Mouse (Mus musculus) liver, embryonic 15.5 days (tissue): ENCODE measurements around the gene Mms19. TPM values are rescaled to one million over a fixed set of nuclear protein-coding genes. Genes with fewer than 3 reads are reported as not detected.
"Not testable (repeated sequence)": the region's sequence is repeated elsewhere in the genome, so short reads cannot be mapped to it uniquely, and the experiment has no call there.

ENCODE experiments used
- ATAC-seq: fragments of 200-750 bp; cut with Nextera tagmentation; 2 replicates; pipeline ENCODE4 v1.8.0; 2017; ENCODE audit warnings: moderate number of reproducible peaks, mild to moderate bottlenecking, moderate library complexity; ENCODE audit not compliant: insufficient read depth
- H3K27ac ChIP-seq: fragments of 300-500 bp; sonication (generic); replicated peaks from 2 replicates; pipeline ENCODE4 v1.5.1; 2015; ENCODE audit warnings: mild to moderate bottlenecking, inconsistent platforms
- H3K27me3 ChIP-seq: fragments of 300-500 bp; sonication (generic); 2 replicates; pipeline ENCODE4 v1.6.1; 2015; ENCODE audit warnings: mild to moderate bottlenecking, inconsistent platforms
- H3K36me3 ChIP-seq: fragments of 300-500 bp; sonication (generic); replicated peaks from 2 replicates; pipeline ENCODE4 v1.6.1; 2015; ENCODE audit warnings: moderate library complexity, mild to moderate bottlenecking, inconsistent platforms
- H3K4me1 ChIP-seq: fragments of 300-500 bp; sonication (generic); replicated peaks from 2 replicates; pipeline ENCODE4 v1.6.1; 2015; ENCODE audit warnings: inconsistent platforms
- H3K4me2 ChIP-seq: fragments of 300-500 bp; sonication (generic); 2 replicates; pipeline ENCODE4 v1.6.1; 2015; ENCODE audit warnings: moderate library complexity, mild to moderate bottlenecking, inconsistent platforms
- H3K4me3 ChIP-seq: fragments of 300-500 bp; sonication (generic); replicated peaks from 2 replicates; pipeline ENCODE4 v1.5.1; 2015; ENCODE audit warnings: mild to moderate bottlenecking, inconsistent platforms
- H3K9ac ChIP-seq: fragments of 300-500 bp; sonication (generic); 2 replicates; pipeline ENCODE4 v1.6.1; 2015; ENCODE audit warnings: moderate library complexity, mild to moderate bottlenecking, inconsistent platforms
- H3K9me3 ChIP-seq: fragments of 300-500 bp; sonication (generic); replicated peaks from 2 replicates; pipeline ENCODE4 v1.6.1; 2016; ENCODE audit warnings: inconsistent platforms
- WGBS: fragments of 180-500 bp; shearing (Covaris S2); methylation state at CpG from one replicate; pipeline ENCODE4 v1.1.7; 2015; ENCODE audit warnings: mixed read lengths; ENCODE audit not compliant: insufficient replicate concordance; 5-methylcytosine and 5-hydroxymethylcytosine counted together
- polyA plus RNA-seq: library from polyadenylated mRNA; unstranded; fragments of >200 nt; fragmentation: Nextera tagmentation; extraction: Ambion mirVana; gene quantifications from 2 replicates; pipeline ENCODE4 v1.2.1, GENCODE M21; 2015

Gene Mms19
- polyA plus RNA-seq, 1 experiment from 2014 or later = 10.1 TPM

DNA sequence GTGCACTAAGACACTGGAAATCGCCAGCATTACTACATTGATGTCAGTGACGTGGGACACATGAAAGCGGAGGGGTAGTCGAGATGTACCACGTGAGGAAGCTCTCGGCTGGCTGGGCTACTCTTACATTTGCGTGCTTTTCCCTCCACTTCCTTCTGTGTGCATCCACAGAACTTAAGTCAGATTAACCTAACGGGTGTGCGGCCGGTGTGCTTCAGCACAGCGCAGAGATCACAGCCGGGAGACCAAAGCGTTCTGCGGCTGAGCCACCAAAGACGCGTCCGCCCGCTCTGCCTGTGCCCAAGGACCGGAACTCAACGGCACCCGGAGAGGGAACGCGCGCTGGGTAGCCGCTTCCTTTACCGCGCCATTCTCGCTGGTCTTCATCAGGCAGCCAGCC is 48.3 kb downstream of the Mms19 start:
- Histone ChIP-seq H3K36me3 (peaks cover 38% of the 10 kb centered on the region), H3K27ac (peak overlapping the region; percentile 69), H3K4me2 (peak overlapping the region; percentile 84), H3K27me3 (no peaks in the 10 kb centered on the region), H3K4me3 (peak overlapping the region; percentile 81), H3K9me3 (no peaks in the 10 kb centered on the region), H3K9ac (peak overlapping the region; percentile 73), H3K4me1 (peaks cover 27% of the 10 kb centered on the region)
- WGBS = under 1% methylated on average over 28 of the region's 28 CpGs
- peak; percentile 23 for ATAC-seq

DNA sequence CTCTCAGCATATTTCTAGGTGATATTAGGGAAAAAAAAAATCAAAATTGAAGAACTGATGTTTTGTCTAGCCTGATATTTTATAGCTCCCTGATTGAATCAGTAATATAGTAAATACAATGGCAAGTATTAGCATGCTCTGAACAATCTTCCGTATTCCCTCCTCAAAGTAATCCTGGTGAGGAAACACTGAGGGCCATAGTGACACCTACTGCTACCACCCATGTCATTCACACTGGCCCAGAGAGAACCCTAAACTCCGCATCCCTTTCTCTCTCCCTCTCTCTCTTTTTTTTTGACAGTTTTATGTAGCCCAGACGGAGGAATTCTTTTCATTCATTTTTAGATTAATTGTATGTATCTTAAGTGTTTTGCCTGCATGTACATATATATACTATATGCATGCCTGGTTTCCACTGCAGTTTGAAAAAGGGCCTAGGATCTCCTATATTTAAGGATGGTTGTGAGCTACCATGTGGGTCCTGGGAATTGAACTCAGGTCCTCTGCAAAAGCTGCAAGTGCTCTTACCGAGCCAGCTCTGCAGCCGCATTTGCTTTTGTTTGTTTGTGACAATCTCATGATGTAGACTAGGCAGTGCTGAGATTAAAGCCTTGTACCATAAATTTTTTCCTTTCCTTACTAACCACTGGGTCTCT is 60.4 kb downstream of the Mms19 start:
- H3K4me3 ChIP-seq = no peak overlapping the region
- no peaks in the 10 kb centered on the region for H3K27me3 ChIP-seq
- no peak overlapping the region for H3K27ac ChIP-seq
- ATAC-seq = no peak
- H3K4me1 ChIP-seq = no peaks in the 10 kb centered on the region
- no peak overlapping the region for H3K4me2 ChIP-seq
- peaks cover 78% of the 10 kb centered on the region for H3K36me3 ChIP-seq
- H3K9ac ChIP-seq = no peak overlapping the region
- whole genome bisulfite sequencing = 75% methylated on average over 5 of the region's 5 CpGs
- H3K9me3 ChIP-seq = no peaks in the 10 kb centered on the region

DNA sequence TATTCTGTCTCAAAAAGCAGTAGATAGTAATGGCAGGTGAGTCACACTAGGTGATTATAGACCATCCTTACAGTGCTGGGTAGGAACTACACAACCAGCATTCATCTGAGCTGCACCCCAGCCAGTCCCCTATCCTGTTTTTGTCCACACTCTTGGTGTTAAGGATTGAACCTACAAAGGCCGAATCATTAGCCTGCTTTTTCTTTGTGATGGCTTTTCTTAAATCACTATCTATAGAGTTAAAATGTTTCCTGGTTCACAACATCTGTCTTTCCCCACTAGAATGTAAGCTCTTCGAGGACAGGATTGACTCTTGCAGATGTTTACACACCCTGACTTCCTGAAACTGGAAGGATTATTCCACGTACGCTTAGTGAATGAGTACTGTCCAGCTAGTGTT is 61.5 kb downstream of the Mms19 start:
- Histone ChIP-seq H3K27ac (no peak overlapping the region), H3K4me2 (no peak overlapping the region), H3K9me3 (no peaks in the 10 kb centered on the region), H3K36me3 (peaks cover 78% of the 10 kb centered on the region), H3K9ac (no peak overlapping the region), H3K4me1 (peaks cover 9% of the 10 kb centered on the region), H3K27me3 (no peaks in the 10 kb centered on the region), H3K4me3 (no peak overlapping the region)
- no peak for ATAC-seq
- 59% methylated on average over 4 of the region's 4 CpGs for WGBS

DNA sequence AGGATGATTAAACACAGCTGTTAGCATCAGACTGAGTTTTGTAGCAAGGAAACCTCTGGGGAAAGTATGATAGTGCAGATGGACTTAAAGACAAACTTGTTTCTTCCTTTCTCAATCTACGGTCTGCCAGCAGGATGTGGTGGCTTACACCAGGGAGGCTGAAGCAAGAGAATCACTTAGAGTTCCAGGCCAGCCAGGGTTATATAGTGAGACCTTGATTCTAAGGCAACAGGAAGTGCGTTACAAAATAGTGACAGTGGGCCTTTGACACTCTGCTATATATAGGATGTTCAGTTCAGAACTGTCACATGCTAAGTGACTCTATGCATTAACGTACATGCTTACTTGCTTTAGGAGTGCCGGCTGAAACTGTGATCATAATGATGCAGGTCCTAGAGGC is 64.1 kb downstream of the Mms19 start:
- 0 out of 2 replicates have a peak overlapping the region, but pooled peaks have one; percentile 38 for H3K27ac ChIP-seq
- ATAC-seq = no peak
- H3K4me2 ChIP-seq = no peak overlapping the region
- WGBS = 68% methylated on average over 4 of the region's 4 CpGs
- peaks cover 32% of the 10 kb centered on the region for H3K4me1 ChIP-seq
- no peaks in the 10 kb centered on the region for H3K27me3 ChIP-seq
- no peak overlapping the region for H3K9ac ChIP-seq
- H3K9me3 ChIP-seq = no peaks in the 10 kb centered on the region
- peaks cover 54% of the 10 kb centered on the region for H3K36me3 ChIP-seq
- no peak overlapping the region for H3K4me3 ChIP-seq

DNA sequence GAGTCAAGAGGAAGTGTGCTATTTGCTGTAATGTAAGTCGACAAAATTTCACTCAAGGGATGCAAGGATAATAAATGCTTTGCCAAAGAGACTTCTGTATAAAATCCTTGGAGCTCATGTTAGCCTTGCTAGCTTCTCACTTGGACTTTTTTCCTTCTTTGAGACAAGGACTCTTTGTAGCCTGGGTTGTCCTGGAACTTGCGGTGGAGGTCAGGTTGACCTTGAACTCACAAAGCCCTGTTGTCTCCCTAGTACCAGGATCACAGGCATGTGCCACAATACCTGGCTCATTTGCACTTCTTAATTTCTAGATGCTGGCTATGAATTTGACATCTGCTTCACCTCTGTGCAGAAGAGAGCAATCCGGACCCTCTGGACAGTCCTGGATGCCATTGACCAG is 65.7 kb downstream of the Mms19 start:
- no peak for ATAC-seq
- peaks cover 44% of the 10 kb centered on the region for H3K4me1 ChIP-seq
- 82% methylated on average over 3 of the region's 3 CpGs for WGBS
- no peak overlapping the region for H3K9ac ChIP-seq
- H3K4me2 ChIP-seq = peak overlapping the region; percentile 7; the same call in 1 of the 2 replicates
- H3K9me3 ChIP-seq = no peaks in the 10 kb centered on the region
- H3K27ac ChIP-seq = no peak overlapping the region
- H3K4me3 ChIP-seq = no peak overlapping the region
- H3K36me3 ChIP-seq = peaks cover 40% of the 10 kb centered on the region
- no peaks in the 10 kb centered on the region for H3K27me3 ChIP-seq

DNA sequence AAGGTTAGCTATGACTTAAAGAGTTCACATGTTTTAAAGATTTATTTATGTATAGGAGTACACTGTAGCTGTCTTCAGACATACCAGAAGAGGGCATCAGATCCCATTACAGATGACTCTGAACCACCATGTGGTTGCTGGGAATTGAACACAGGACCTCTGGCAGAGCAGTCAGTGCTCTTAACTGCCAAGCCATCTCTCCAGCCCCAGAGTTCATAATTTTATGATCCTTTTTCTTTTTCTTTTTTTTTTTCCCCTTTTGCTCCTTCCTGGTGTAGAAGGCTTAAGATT is 66.4 kb downstream of the Mms19 start:
- H3K4me3 ChIP-seq = peak overlapping the region; percentile 84; the same call in 1 of the 2 replicates
- H3K36me3 ChIP-seq = peaks cover 35% of the 10 kb centered on the region
- H3K9ac ChIP-seq, ATAC-seq, H3K9me3 ChIP-seq, H3K27me3 ChIP-seq: not testable (repeated sequence)
- H3K27ac ChIP-seq = 0 out of 2 replicates have a peak overlapping the region, but pooled peaks have one; percentile 87
- H3K4me2 ChIP-seq = peak overlapping the region; percentile 98
- H3K4me1 ChIP-seq = peaks cover 47% of the 10 kb centered on the region

DNA sequence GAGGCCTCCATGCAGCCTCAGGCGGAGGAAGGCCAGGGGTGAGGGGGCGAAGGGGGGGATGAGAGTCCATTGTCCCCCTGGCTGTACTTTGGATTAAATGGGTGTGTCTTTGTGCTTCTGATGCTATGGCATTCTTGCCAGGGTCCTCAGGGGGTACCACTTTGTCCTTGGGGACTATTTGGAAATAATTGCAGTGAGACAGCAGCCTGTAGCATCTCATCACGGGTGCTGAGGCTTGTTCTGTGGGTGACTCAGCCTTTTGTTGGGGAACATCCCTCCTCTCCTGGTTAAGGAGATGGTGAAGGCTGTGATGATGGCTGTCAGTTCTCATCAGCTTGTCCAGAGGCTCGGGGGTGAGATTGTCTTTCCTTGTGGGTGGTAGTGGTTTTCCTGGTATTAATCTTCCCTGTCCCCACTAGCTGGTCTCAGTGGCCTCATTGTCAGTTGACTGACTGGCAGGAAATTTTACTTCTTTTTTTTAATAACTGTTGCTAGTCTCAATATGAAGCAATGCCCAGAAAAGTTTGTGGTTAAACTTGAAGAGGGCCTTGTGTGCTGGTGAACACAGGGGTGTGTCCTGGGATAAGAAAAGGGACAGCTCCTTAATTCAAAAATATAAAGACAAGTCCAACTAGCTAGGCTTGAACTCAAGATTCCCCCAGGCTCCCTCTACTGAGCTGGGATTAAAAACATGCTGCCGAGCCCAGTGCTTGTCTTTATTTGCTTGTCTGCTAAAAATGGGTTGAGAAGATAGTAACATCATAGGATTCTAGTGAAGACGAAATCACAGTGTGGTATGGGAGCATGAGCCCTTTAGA is 67.0 kb downstream of the Mms19 start:
- Histone ChIP-seq H3K4me2 (peak overlapping the region; percentile 98), H3K4me1 (peaks cover 47% of the 10 kb centered on the region), H3K36me3 (peaks cover 30% of the 10 kb centered on the region), H3K9me3 (no peaks in the 10 kb centered on the region), H3K9ac (peak overlapping the region; percentile 88), H3K27me3 (no peaks in the 10 kb centered on the region), H3K27ac (peak overlapping the region; percentile 87), H3K4me3 (peak overlapping the region; percentile 84)
- ATAC-seq = no peak
- 31% methylated on average over 6 of the region's 6 CpGs for WGBS

DNA sequence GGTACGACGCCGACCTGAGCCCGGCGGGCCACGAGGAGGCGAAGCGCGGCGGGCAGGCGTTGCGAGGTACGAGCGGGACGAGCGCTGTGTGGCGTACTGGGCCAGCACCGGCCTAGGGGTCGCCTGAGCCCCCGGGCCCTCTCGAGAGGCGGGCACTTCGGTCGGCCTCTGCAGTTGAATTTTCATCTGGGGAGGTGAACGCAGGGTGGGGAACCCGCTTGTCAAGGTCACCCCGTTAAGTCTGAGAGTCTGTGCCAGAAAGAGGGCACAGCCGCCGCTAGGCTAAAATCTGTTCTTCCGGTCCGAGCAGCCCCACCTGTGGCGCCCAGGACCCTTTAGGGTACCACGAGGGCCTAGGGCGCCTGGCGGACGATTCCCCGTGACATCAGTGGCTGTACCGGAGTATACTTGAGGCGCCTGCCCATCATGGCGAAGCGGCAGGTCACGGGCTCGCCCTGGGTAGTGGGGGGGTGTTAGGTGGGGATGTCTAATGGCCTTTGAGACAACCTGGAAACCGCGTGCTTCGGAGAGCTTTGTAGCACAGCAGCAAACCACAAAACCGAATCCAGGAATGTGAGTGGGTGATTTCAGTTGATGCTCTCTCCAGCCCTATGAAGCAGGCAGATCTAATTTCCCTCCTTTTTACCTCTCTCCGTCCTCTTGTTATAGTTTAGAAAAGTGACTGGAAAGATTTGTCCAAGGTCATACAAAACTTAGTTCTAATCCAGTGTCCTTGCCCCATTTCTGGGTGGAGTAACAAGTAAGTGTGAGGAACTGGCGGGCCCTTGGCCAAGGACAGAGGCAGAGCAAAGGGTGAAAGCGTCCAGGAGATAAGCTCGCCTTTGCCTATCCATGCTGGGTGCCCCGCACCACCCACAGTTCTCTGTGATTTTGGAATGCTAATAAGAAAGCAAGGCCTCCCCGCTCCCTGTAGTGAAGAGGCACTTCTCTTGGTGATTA is 68.6 kb downstream of the Mms19 start:
- Histone ChIP-seq H3K9ac (peak overlapping the region; percentile 88), H3K9me3 (no peaks in the 10 kb centered on the region), H3K4me2 (peak overlapping the region; percentile 98), H3K4me3 (peak overlapping the region; percentile 84), H3K4me1 (peaks cover 56% of the 10 kb centered on the region), H3K27me3 (no peaks in the 10 kb centered on the region), H3K27ac (peak overlapping the region; percentile 87), H3K36me3 (peaks cover 23% of the 10 kb centered on the region)
- ATAC-seq = peak; percentile 41
- WGBS = 4% methylated on average over 52 of the region's 53 CpGs

DNA sequence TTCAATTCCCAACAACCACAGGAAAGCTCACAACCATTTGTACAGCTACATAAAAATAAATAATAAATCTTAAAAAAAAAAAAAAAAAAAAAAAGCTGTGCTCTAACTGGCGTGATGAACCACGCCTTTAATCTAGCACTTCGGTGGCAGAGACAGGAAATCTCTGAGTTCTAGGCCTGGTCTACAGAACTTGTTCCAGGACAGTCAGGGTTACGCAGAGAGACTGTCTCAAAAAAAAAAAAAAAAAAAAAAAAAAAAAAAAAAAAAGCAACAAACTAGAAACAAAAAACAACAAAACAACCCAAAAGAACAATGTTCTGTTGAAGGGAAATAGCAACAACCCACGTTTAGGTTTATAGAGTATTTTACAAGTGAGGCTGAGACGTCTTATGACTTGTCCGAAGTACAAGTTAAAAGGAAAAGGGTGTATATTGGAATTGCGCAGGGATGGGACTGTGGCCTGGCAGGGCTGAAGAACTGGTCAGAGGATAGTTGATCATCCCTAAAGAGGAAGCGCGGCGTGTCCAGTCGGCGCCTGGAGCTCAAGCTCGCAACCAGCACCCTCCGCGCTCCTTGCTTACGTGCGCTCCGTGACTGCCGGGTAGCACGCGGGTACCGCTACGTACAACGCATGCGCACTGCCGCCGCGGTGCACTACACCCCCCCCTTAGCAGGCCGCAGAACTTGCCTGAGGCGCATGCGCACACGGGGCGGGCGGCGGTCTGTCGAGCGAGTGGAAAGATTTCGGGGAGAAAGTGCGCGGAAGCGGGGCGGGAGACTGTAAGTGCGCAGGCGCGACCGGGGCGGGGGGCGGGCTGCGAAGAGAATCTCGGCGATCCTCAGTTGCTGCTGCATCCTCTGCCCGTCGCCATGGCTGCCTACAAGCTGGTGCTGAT is 69.5 kb downstream of the Mms19 start, which contains the start of gene Pgam1:
Gene Pgam1, plus strand, starts transcription at position 746 of the 896 bp plus-strand sequence.
- peak within 1 kb of the TSS; percentile 98 for H3K4me2 ChIP-seq
- peaks cover 65% of the 10 kb centered on the region for H3K4me1 ChIP-seq
- WGBS = 3% methylated on average over 54 of the region's 54 CpGs
- no peaks in the 10 kb centered on the region for H3K27me3 ChIP-seq
- no peaks in the 10 kb centered on the region for H3K9me3 ChIP-seq
- H3K9ac ChIP-seq = peak within 1 kb of the TSS; percentile 88
- peak within 1 kb of the TSS; percentile 84 for H3K4me3 ChIP-seq
- peak within 1 kb of the TSS; percentile 93 for H3K27ac ChIP-seq
- peaks cover 14% of the 10 kb centered on the region for H3K36me3 ChIP-seq
- peak; percentile 88 for ATAC-seq

DNA sequence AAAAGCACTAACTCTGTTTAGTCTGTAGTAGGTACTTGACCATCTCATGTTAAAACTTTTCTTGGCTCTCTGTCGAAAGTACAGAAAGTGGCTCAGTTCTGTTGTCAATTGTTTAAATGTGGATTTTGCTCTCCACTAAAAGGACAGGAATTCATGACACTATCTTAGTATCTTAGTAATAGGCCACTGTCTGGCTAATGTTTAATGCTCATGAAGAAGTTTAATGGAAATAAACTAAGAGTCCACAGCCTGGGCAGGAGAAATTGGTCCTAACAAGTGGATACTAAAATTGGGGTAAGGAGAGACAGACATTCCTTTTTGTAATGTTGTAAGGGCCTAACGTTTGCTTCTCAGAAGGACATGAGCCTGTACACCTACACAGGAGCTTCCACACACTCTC is 70.6 kb downstream of the Mms19 start:
- ATAC-seq = no peak
- Histone ChIP-seq H3K27me3 (no peaks in the 10 kb centered on the region), H3K4me2 (no peak overlapping the region), H3K4me1 (peaks cover 75% of the 10 kb centered on the region), H3K36me3 (peaks cover 5% of the 10 kb centered on the region; the same call in 1 of the 2 replicates), H3K4me3 (no peak overlapping the region), H3K27ac (peak overlapping the region; percentile 93), H3K9me3 (no peaks in the 10 kb centered on the region), H3K9ac (no peak overlapping the region)
- WGBS = 74% methylated on average over 2 of the region's 2 CpGs
